Mouse (Mus musculus) embryo, embryonic 10 days (tissue): ENCODE results near the gene Nrd1.

Source experiments
- DNase-seq: peaks from one replicate; pipeline ENCODE4 v3.0.0-alpha.2; 2015; ENCODE audit warnings: low spot score

Nrd1 gene

DNA sequence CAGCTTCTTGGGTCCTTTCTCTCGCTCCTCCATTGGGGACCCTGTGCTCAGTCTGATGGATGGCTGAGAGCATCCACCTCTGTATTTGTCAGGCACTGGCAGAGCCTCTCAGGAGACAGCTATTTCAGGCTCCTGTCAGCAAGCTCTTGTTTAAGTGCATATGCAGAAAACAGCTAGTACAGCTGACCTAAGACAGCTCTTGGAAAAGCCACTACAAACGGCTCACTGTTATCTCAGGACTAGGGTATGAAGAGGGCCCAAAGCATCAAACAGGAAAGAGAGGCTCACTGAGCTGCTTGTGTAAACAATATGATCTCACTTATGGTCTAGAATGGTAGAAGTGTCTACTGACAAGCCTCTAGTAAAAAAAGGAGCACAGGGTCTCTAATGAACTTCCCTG is 93.8 kb downstream of the Nrd1 start:
- no peak for DNase-seq

DNA sequence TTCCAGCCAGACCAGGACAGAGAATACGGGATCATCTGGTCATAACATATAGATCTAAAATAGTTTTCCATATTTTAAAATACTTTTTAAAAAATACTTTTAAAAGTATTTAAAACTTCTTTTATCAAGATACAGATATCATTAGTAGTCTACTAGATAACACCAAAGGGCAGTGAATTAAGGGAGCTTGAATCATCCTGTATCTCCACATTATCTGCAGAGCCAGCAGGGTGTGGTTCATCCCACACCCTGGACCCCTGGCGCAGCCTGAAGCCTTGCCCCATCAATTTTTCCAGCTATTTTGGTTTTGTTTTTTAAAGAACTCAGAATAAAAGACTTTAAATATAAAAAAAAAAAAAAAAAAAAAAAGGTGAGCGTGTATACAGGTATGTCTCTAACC is 98.4 kb downstream of the Nrd1 start:
- no peak for DNase-seq

DNA sequence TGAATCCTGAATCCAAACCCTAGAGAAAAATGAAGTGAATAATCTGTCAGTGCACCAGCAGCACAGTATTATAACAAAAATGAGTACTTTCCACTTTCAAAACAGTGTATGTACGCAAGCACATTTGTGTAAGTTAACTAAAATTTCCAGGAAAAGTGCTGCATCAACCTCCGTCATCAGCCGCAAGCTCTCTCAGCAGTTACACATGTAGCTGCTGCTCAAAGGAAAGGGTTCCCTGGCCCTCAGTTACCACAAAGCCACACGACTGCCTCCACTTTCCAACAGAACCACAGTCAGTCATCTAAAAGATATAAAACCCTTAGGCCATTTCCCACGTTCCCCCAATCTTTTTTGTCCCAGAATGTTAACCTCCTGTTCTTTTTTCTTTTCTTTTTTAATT is 102.1 kb downstream of the Nrd1 start:
- no peak for DNase-seq

DNA sequence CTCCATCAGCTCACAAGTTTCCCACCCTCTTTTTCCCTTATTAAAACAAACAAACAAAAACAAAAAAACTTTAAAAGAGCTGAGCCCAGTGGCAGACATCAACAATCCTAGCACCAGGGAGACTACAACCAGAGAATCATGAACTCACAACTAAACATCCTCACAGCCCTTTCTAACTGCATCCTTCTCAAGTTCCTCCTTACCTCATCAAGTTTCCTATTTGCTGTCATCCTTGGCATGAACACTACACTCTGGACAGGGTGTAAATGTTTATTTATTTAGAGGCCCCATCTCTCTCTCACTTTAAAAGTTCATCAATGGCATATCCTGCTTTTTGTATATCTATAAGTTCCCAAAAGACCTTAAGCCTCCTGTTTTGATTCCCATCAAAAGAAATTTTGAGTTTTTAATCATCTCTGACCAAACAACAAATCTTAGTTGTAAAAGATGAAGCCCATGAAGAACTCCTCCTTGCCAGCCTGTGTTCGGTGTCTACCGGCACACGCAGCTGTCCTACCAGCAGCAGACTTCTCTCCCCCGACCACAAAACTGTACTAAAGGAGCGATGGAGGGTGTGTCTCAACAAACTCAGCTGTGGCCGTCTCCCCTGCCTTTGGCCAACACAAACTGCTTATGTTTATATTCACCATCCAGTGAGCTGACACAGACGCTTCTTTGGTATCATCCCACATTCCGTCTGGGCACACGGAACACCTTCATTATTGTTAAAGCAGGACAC is 102.9 kb downstream of the Nrd1 start:
- DNase-seq = no peak

DNA sequence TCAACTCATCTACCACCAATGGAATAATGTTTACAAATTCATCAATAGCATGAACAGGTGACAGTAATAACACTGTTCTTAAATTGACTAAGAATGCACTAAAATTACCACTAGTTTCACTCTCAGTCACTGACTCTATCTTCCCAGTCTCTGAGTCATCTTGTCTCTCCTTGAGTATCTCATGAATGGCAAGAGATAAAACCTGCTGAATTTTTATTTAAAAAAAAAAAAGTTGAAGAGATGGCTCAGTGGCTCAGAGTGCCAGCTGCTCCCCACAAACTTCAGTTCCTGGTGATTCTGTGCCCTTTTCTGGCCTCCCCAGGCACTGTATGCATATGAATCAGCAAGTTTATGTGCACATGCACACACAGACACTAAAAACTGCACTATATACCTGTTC is 104.8 kb downstream of the Nrd1 start:
- DNase-seq = no peak

DNA sequence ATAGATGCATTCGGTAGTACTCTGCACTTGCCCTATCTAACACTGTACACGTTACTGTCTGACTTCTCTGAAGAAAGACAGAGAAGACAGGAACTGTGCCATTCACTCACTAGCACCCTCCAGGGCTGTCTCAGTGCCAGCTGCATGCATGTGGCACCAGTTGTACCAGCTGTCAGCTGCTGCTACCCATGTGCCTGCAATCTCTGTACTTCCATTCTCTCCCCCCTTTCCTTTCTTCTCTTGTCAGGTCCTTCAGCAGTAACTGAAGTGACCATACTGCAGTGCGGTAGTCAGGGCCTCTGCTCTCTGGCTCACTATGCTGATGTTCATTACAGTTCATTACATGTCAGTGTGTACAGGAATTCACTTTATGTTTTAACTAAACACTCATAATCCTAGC is 105.6 kb downstream of the Nrd1 start:
- DNase-seq = no peak

DNA sequence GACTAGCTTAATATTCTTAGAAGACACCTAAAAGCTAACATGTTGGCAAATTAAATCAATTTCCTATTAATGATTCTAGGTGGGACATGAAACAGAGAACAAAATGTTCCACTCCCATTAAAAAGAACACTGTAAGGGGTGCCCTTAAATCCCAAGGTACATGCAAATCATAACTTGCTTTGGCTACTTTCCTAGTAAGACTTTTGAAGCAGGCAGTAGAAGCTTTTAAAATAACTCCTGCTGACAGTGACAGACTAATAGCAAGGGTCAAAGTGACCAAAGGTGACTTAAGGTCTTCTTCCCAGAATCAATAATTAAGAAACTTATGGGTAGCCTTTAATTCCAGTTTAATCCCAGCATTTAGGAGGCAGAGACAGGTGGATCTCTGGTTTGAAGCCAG is 106.1 kb downstream of the Nrd1 start:
- DNase-seq = no peak

DNA sequence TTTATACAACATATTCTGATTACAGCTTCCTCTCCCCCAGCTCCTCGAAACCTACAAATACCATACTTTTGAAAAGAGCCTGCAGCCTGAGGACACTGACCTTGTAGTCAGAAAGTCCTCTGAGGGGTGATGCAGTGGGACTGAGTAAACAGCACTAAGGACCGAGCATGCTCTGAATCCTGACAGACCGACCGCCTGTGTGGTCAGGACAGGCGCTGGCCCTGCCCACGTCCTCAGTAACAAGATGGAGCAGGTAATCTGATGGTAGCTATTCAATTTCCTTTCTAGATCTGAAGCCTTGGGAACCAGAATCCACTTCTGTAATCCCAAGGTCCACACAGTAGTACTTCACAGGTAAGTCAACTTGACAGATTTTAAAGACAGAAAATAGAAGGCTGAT is 108.6 kb downstream of the Nrd1 start:
- no peak for DNase-seq

DNA sequence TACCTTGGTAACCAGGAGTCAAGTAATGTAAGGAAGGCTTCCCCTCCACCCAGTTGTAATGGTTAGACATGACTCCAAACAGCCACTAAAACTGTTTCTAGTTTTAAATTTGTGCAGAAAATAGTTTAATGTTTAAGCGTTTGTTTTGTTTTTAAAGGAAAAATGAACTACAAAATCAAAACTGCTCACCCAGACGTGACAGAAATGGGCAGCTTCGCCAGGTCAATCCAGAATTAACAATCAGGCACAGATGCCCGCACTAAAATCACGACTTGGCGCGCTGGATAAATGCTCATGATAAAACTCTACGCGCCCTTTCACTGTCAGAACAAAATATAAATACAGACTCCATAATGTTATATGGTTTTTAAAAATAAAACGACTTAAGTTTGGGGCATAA is 109.2 kb downstream of the Nrd1 start:
- no peak for DNase-seq

DNA sequence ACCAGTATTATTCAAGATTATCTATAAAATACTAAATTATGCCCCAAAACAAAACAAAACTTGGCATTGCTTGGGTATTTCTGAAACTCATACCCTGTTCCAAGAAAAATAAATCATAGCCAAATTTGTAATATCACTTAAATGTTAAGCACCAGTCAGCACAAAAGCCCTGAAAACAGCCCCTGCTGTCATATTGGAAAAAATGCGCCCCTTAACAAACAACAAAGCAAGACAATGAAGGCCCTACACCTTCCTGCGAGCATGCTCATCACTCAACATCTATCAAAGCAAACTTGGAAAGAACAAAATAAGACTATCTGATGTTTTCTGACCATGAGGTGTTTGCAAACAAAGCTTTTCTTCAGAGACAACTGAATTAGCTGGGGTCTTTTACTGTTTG is 110.5 kb downstream of the Nrd1 start:
- no peak for DNase-seq
